Mouse (Mus musculus) hindbrain, embryonic 11.5 days (tissue): ENCODE measurements around the gene Gm614. TPM values are rescaled to one million over a fixed set of nuclear protein-coding genes. Genes with fewer than 3 reads are reported as not detected.

Experiments
- ATAC-seq: fragments of 200-750 bp; cut with Nextera tagmentation; 2 replicates; pipeline ENCODE4 v1.8.0; 2017; ENCODE audit warnings: mild to moderate bottlenecking, moderate TSS enrichment, moderate library complexity; ENCODE audit not compliant: low FRiP score
- DNase-seq: peaks from one replicate; pipeline ENCODE4 v3.0.0-alpha.2; 2015; ENCODE audit warnings: low spot score
- H3K27ac ChIP-seq: fragments of 300-500 bp; sonication (generic); 2 replicates; pipeline ENCODE4 v1.5.1; 2014; ENCODE audit warnings: mild to moderate bottlenecking, low read depth, low read length
- H3K27me3 ChIP-seq: fragments of 300-500 bp; sonication (generic); 2 replicates; pipeline ENCODE4 v1.6.1; 2014; ENCODE audit warnings: mild to moderate bottlenecking, low read length, moderate library complexity, mixed read lengths; ENCODE audit not compliant: control insufficient read depth, insufficient read depth
- H3K36me3 ChIP-seq: fragments of 300-500 bp; sonication (generic); 2 replicates; pipeline ENCODE4 v1.6.1; 2014; ENCODE audit warnings: mild to moderate bottlenecking, low read length, moderate library complexity, mixed read lengths; ENCODE audit not compliant: control insufficient read depth, insufficient read depth
- H3K4me1 ChIP-seq: fragments of 300-500 bp; sonication (generic); replicated peaks from 2 replicates; pipeline ENCODE4 v1.6.1; 2014; ENCODE audit warnings: low read length, mixed read lengths; ENCODE audit not compliant: control insufficient read depth, insufficient read depth
- H3K4me2 ChIP-seq: fragments of 300-500 bp; sonication (generic); replicated peaks from 2 replicates; pipeline ENCODE4 v1.6.1; 2014; ENCODE audit warnings: mild to moderate bottlenecking, low read depth, low read length
- H3K4me3 ChIP-seq: fragments of 300-500 bp; sonication (generic); 2 replicates; pipeline ENCODE4 v1.5.1; 2014; ENCODE audit warnings: low read depth, low read length
- H3K9ac ChIP-seq: fragments of 300-500 bp; sonication (generic); 2 replicates; pipeline ENCODE4 v1.6.1; 2014; ENCODE audit warnings: low read depth, low read length
- H3K9me3 ChIP-seq: fragments of 300-500 bp; sonication (generic); 2 replicates; pipeline ENCODE4 v1.6.1; 2016; ENCODE audit warnings: low read length; ENCODE audit not compliant: control insufficient read depth
- WGBS: fragments of 180-500 bp; shearing (Covaris S2); extraction: QIAGEN DNeasy Blood & Tissue Kit; methylation state at CpG from one replicate; pipeline ENCODE4 v1.1.7; 2014; 5-methylcytosine and 5-hydroxymethylcytosine counted together
- polyA plus RNA-seq: library from polyadenylated mRNA; unstranded; fragments of >200 nt; fragmentation: Nextera tagmentation; extraction: Ambion mirVana; gene quantifications from 2 replicates; pipeline ENCODE4 v1.2.1, GENCODE M21; 2014

Gm614 gene
- polyA plus RNA-seq, 1 experiment from 2014 or later, result not detected

DNA sequence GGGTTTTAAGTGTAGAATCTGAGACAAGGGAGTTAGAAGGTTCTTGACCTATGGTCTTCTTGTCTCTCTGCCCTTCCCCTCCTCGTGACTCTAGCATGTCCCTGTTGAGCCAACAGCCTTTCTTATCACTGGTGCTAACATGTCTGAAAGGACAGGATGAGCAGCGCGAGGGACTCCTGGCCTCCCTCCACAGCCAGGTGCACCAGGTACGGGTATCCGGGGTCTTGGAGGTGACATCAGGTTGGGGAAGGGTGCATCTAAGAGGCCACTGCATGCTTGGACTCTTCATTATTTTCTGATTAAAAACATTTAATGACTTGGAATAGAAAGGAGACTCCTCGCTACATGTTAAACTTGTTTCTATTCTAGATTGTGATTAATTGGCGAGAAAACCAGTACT lies 25.2 kb upstream of the Gm614 start:
- no peak overlapping the region for H3K4me2 ChIP-seq
- H3K36me3 ChIP-seq, result no peaks in the 10 kb centered on the region
- no peaks in the 10 kb centered on the region for H3K4me1 ChIP-seq
- ATAC-seq (no peak), DNase-seq (no peak)
- no peak overlapping the region for H3K9ac ChIP-seq
- H3K4me3 ChIP-seq, result no peak overlapping the region
- H3K27ac ChIP-seq, result no peak overlapping the region
- 88% methylated on average over 7 of the region's 7 CpGs for WGBS
- H3K9me3 ChIP-seq, result no peaks in the 10 kb centered on the region
- no peaks in the 10 kb centered on the region for H3K27me3 ChIP-seq

DNA sequence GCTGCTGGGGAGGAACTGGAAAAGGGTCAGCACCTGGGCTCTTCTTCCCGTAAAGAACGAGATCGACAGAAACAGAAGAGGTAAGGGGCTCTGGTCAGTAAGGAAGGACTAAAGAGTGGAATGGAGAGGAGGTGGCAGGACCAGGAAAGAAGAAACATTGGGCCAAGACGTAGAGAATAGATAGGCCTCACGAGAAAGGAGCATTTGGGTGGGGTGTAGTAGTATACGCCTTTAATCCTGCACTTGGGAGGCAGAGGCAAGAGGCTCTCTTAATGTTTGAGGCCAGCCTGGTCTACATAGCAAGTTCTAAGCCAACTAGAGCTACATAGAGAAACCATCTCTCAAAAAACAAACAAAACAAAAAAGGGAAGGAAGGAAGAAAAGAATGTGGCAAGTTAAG lies 24.6 kb upstream of the Gm614 start:
- H3K27ac ChIP-seq, result no peak overlapping the region
- no peak for ATAC-seq
- DNase-seq, result no peak
- no peaks in the 10 kb centered on the region for H3K27me3 ChIP-seq
- H3K4me2 ChIP-seq, result no peak overlapping the region
- no peaks in the 10 kb centered on the region for H3K9me3 ChIP-seq
- no peak overlapping the region for H3K4me3 ChIP-seq
- H3K36me3 ChIP-seq, result no peaks in the 10 kb centered on the region
- no peaks in the 10 kb centered on the region for H3K4me1 ChIP-seq
- no peak overlapping the region for H3K9ac ChIP-seq
- 93% methylated on average over 6 of the region's 6 CpGs for WGBS

DNA sequence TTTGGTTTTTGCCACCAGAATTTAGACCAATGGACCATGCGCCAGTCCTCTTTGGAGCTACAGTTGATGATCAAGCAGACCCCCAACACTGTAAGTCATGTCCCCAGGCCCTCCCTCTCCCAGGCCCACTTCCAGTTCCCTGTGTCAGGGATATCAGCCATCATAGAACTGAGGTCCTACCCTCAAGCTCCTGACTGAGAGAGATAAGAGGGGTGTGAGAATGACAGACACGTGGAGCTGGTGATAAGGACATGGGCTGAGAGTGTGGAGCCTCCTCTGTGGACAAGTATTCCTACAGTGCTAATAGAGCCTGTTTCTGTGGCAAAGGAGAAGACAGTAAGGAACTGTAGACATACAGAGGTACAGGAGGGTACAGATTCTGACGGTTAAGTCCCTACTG lies 23.8 kb upstream of the Gm614 start:
- Histone ChIP-seq H3K27ac (no peak overlapping the region), H3K36me3 (no peaks in the 10 kb centered on the region), H3K4me3 (no peak overlapping the region), H3K27me3 (no peaks in the 10 kb centered on the region), H3K9ac (no peak overlapping the region), H3K4me2 (no peak overlapping the region), H3K9me3 (no peaks in the 10 kb centered on the region), H3K4me1 (no peaks in the 10 kb centered on the region)
- DNase-seq (no peak), ATAC-seq (no peak)
- WGBS, result 94% methylated on average over 3 of the region's 3 CpGs

- DNase-seq (no peak), ATAC-seq (no peak)
- H3K36me3 ChIP-seq, result no peaks in the 10 kb centered on the region
- no peak overlapping the region for H3K9ac ChIP-seq
- no peaks in the 10 kb centered on the region for H3K27me3 ChIP-seq
- no peak overlapping the region for H3K4me3 ChIP-seq
- no peaks in the 10 kb centered on the region for H3K4me1 ChIP-seq
- H3K9me3 ChIP-seq, result no peaks in the 10 kb centered on the region
- H3K4me2 ChIP-seq, result no peak overlapping the region
- no peak overlapping the region for H3K27ac ChIP-seq
- WGBS, result 91% methylated on average over 14 of the region's 14 CpGs
These were observed 22.3 kb upstream of the Gm614 start for GRCm38 (mm10) chrX:101285953-101286670.

DNA sequence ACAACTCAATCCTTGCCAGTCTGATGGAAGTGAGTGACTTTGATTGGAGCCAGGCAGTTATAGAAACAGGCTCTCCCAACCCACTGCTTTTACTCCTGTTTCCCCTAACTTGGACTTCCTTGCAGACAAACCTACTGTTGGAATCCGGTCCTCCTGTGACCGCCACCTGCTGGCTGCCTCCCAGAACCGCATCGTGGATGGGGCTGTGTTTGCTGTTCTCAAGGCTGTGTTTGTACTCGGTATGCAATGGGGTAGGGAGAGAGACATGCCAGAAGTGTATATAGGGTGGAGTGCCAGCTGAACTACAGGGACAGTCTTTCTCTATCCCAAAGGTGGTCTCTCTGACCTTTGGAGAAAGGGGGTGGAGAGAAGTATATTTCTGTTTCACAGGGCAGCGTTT lies 21.7 kb upstream of the Gm614 start:
- H3K4me1 ChIP-seq, result no peaks in the 10 kb centered on the region
- H3K9me3 ChIP-seq, result no peaks in the 10 kb centered on the region
- no peaks in the 10 kb centered on the region for H3K27me3 ChIP-seq
- H3K4me2 ChIP-seq, result no peak overlapping the region
- H3K4me3 ChIP-seq, result no peak overlapping the region
- no peak overlapping the region for H3K9ac ChIP-seq
- H3K27ac ChIP-seq, result no peak overlapping the region
- no peak for ATAC-seq
- peak; percentile 65 for DNase-seq
- H3K36me3 ChIP-seq, result no peaks in the 10 kb centered on the region
- WGBS, result 33% methylated on average over 6 of the region's 6 CpGs

DNA sequence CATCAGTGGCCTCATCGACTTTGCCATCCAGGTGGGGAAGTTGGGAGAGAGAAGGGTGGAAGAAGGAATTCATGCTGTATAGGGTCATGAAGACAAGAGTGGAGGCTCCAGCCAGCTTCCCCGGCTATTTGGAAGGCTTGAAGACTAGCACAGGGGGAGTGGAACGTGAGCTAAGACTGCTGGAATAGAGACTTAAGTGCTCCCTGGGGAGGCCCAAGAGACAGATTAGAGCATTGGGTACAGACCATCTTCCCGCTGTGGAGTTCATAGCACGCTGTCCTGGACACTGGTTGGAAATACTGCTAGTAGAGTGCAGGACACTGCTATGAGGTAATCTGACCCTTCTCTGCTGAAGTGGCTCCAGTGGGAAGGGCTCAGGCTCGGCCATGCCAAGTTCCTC lies 19.0 kb upstream of the Gm614 start:
- no peaks in the 10 kb centered on the region for H3K9me3 ChIP-seq
- DNase-seq (no peak), ATAC-seq (no peak)
- WGBS, result 74% methylated on average over 6 of the region's 6 CpGs
- H3K4me3 ChIP-seq, result no peak overlapping the region
- H3K9ac ChIP-seq, result no peak overlapping the region
- H3K27me3 ChIP-seq, result no peaks in the 10 kb centered on the region
- H3K27ac ChIP-seq, result no peak overlapping the region
- H3K4me2 ChIP-seq, result no peak overlapping the region
- no peaks in the 10 kb centered on the region for H3K36me3 ChIP-seq
- H3K4me1 ChIP-seq, result no peaks in the 10 kb centered on the region

DNA sequence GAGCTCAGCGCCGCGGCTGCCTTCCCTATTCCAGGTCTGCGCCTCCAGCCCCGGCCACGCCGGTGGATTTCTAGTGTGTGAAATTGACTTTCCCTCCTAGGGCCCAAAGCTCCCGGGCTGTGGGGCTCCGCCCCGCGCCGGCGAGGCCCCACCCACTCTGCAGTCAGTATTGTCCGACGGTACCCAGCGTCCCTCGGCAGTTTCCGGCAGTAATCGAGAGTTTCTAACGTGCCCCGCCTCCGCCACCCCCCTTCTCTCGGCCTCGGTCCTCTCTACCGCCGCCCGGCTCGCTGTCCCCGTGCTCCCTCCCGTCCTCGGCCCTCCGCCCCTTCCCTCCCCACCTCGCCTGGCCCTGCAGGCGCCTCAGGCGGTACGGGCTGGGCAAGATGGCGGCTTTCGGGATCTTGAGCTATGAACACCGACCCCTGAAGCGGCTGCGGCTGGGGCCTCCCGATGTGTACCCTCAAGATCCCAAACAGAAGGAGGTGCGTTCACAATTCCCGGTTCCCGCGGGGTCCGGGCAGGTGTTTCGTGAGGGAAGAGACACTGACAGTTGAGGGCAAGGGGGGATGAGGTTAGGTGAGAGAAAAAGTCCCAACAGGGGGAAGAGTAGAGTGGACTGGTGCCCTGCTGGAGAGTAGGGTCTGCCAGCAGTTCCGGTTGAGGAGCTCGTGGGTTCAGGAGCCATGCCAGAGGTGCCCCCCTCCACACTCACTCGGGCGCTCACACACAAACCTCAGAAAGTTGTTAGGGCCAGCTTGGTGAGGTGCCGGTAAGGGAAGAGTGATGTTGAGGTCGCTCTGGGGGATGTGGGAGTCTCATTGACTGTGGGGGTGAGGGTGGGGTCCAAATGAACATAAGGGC lies 10.3 kb upstream of the Gm614 start, which contains the start of gene Med12:
Med12 (plus strand) TSS at position 156 of the 864 bp plus-strand sequence.
- H3K9ac ChIP-seq, result peak within 1 kb of the TSS; percentile 64
- H3K27me3 ChIP-seq, result no peaks in the 10 kb centered on the region
- 14% methylated on average over 47 of the region's 54 CpGs for WGBS
- H3K9me3 ChIP-seq, result no peaks in the 10 kb centered on the region
- DNase-seq (peak; percentile 87), ATAC-seq (peak; percentile 99)
- no peaks in the 10 kb centered on the region for H3K4me1 ChIP-seq
- H3K4me3 ChIP-seq, result peak within 1 kb of the TSS; percentile 51
- no peaks in the 10 kb centered on the region for H3K36me3 ChIP-seq
- peak within 1 kb of the TSS; percentile 58 for H3K27ac ChIP-seq
- peak within 1 kb of the TSS; percentile 44 for H3K4me2 ChIP-seq

GRCm38 (mm10) chrX:101273410-101273809 lies 9.6 kb upstream of the Gm614 start:
- Histone ChIP-seq H3K27me3 (no peaks in the 10 kb centered on the region), H3K36me3 (no peaks in the 10 kb centered on the region), H3K27ac (no peak overlapping the region), H3K9me3 (no peaks in the 10 kb centered on the region), H3K4me1 (no peaks in the 10 kb centered on the region), H3K4me3 (peak overlapping the region; percentile 51), H3K4me2 (peak overlapping the region; percentile 6; the same call in 1 of the 2 replicates), H3K9ac (0 out of 2 replicates have a peak overlapping the region, but pooled peaks have one; percentile 5)
- DNase-seq, result no peak
- 17% methylated on average over 6 of the region's 6 CpGs for WGBS
- 0 out of 2 replicates have a peak, but pooled peaks have one; percentile 4 for ATAC-seq
